Mouse (Mus musculus): Measurements from ENCODE around the gene Ttll7.
A peak's percentile ranks its signal among the peaks of the same experiment; 100 is the strongest.

- peak; percentile 90 for TF ChIP-seq CTCF (IDR thresholded peaks at IDR 0.05; ENCODE audit: insufficient read depth, low read length)
- no peak for TF ChIP-seq POLR2A (IDR thresholded peaks at IDR 0.05; ENCODE audit: borderline replicate concordance, extremely low read depth, low read depth, low read length)
These were observed 62.6 kb downstream of the Ttll7 start for GRCm38 (mm10) chr3:146914798-146915197.
